Mouse (Mus musculus) intestine, embryonic 16.5 days (tissue): ENCODE measurements around the gene Hpn. TPM values are rescaled to one million over a fixed set of nuclear protein-coding genes. Genes with fewer than 3 reads are reported as not detected.

ENCODE experiments used
- ATAC-seq: fragments of 200-750 bp; cut with Nextera tagmentation; 2 replicates; pipeline ENCODE4 v1.8.0; 2017; ENCODE audit warnings: moderate TSS enrichment, moderate library complexity
- H3K27ac ChIP-seq: fragments of 300-500 bp; sonication (generic); 2 replicates; pipeline ENCODE4 v1.5.1; 2014; ENCODE audit warnings: mild to moderate bottlenecking, low read length
- H3K27me3 ChIP-seq: fragments of 300-500 bp; sonication (generic); replicated peaks from 2 replicates; pipeline ENCODE4 v1.6.1; 2014; ENCODE audit warnings: low read length, control low read depth, mixed read lengths; ENCODE audit not compliant: control insufficient read depth, insufficient read depth
- H3K36me3 ChIP-seq: fragments of 300-500 bp; sonication (generic); 2 replicates; pipeline ENCODE4 v1.6.1; 2014; ENCODE audit warnings: low read length, control low read depth; ENCODE audit not compliant: control insufficient read depth, insufficient read depth
- H3K4me1 ChIP-seq: fragments of 300-500 bp; sonication (generic); 2 replicates; pipeline ENCODE4 v1.6.1; 2014; ENCODE audit warnings: low read length, control low read depth, mixed read lengths; ENCODE audit not compliant: control insufficient read depth, insufficient read depth
- H3K4me2 ChIP-seq: fragments of 300-500 bp; sonication (generic); 2 replicates; pipeline ENCODE4 v1.6.1; 2014; ENCODE audit warnings: low read depth, low read length, control low read depth
- H3K4me3 ChIP-seq: fragments of 300-500 bp; sonication (generic); 2 replicates; pipeline ENCODE4 v1.5.1; 2014; ENCODE audit warnings: mild to moderate bottlenecking, low read length
- H3K9ac ChIP-seq: fragments of 300-500 bp; sonication (generic); 2 replicates; pipeline ENCODE4 v1.6.1; 2014; ENCODE audit warnings: low read depth, low read length
- H3K9me3 ChIP-seq: fragments of 300-500 bp; sonication (generic); 2 replicates; pipeline ENCODE4 v1.6.1; 2016; ENCODE audit warnings: low read length, control low read depth; ENCODE audit not compliant: control insufficient read depth
- WGBS: fragments of 180-500 bp; shearing (Covaris S2); extraction: QIAGEN DNeasy Blood & Tissue Kit; methylation state at CpG from one replicate; pipeline ENCODE4 v1.1.7; 2014; 5-methylcytosine and 5-hydroxymethylcytosine counted together
- polyA plus RNA-seq: library from polyadenylated mRNA; unstranded; fragments of >200 nt; fragmentation: Nextera tagmentation; extraction: Ambion mirVana; gene quantifications from 2 replicates; pipeline ENCODE4 v1.2.1, GENCODE M21; 2015

The Hpn gene
- polyA plus RNA-seq, 1 experiment from 2014 or later = 66.4 TPM

DNA sequence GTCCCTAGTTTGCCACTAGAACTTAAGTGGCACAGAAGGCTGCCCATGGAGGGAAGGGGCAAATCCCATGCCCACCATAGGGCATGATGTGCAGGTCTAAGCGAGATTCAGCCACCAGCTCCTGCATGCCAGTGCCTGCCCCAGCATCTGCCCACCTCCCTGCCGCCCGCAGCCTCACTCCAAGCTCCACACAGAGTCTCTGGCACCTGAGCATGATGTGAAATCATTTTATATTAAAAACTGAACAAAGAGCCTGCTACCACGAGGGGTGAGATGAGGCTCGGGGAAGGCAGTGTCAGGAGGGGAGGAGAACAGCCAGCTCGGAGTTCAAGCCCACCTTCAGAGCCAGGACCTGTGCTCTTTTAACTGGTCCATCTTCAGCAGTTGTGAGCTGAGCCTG lies 44.8 kb downstream of the Hpn start:
- no peak overlapping the region for H3K4me3 ChIP-seq
- ATAC-seq = no peak
- no peaks in the 10 kb centered on the region for H3K27me3 ChIP-seq
- no peaks in the 10 kb centered on the region for H3K9me3 ChIP-seq
- no peak overlapping the region for H3K9ac ChIP-seq
- WGBS = 74% methylated on average over 6 of the region's 6 CpGs
- no peak overlapping the region for H3K27ac ChIP-seq
- no peak overlapping the region for H3K4me2 ChIP-seq
- H3K4me1 ChIP-seq = peaks cover 19% of the 10 kb centered on the region
- no peaks in the 10 kb centered on the region for H3K36me3 ChIP-seq

DNA sequence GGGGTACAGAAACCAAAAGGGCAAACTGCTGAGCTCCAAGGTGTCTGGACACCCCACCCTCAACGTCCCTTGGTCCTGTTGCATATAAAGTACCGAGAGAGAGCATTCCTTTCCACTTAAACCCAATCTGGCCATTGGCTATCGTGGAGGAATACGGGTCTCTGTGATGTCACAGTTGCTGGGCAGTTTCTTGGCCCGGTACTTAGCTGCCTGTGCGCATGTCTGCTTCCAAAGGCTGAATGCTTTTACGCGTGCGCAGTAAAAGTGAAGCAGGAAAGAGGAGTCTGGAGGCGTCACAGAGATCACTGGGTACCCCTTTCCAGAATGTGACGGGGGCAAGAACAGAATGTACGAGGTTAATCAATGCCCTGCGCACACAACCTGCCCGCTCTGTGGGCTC lies 45.6 kb downstream of the Hpn start:
- H3K4me3 ChIP-seq = no peak overlapping the region
- no peaks in the 10 kb centered on the region for H3K27me3 ChIP-seq
- no peak overlapping the region for H3K9ac ChIP-seq
- peaks cover 19% of the 10 kb centered on the region for H3K4me1 ChIP-seq
- no peaks in the 10 kb centered on the region for H3K36me3 ChIP-seq
- no peak overlapping the region for H3K27ac ChIP-seq
- no peaks in the 10 kb centered on the region for H3K9me3 ChIP-seq
- no peak for ATAC-seq
- no peak overlapping the region for H3K4me2 ChIP-seq
- 82% methylated on average over 14 of the region's 14 CpGs for WGBS

GRCm38 (mm10) chr7:31067836-31068235 lies 47.3 kb downstream of the Hpn start:
- peaks cover 14% of the 10 kb centered on the region for H3K4me1 ChIP-seq
- H3K9ac ChIP-seq = no peak overlapping the region
- H3K9me3 ChIP-seq = no peaks in the 10 kb centered on the region
- H3K27me3 ChIP-seq = no peaks in the 10 kb centered on the region
- no peak overlapping the region for H3K4me3 ChIP-seq
- H3K27ac ChIP-seq = no peak overlapping the region
- 36% methylated on average over 5 of the region's 5 CpGs for WGBS
- H3K4me2 ChIP-seq = no peak overlapping the region
- ATAC-seq = no peak
- H3K36me3 ChIP-seq = no peaks in the 10 kb centered on the region

DNA sequence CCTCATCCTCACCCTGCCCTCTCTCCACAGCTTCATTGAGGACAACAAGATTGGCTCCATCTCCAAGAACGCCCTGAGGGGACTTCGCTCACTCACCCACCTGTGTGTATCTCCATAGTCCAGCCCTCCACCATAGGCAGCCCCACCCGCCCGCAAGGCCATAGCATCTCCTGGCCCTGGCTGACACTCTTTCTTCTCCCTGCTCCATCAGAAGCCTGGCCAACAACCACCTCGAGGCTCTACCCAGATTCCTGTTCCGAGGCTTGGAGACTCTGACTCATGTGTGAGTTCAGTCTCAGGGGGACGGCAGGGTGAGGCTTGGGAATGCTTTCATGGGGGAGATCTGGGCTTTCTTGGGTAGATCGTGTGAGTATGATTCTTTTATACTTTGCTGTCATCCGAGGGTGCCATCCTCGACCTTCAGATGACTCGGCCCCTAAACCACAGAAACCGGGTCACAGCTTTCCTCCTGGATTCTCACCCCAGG lies 52.0 kb downstream of the Hpn start:
- Histone ChIP-seq H3K4me1 (0 out of 2 replicates have a peak, but pooled peaks cover 3% of the 10 kb centered on the region), H3K4me3 (no peak overlapping the region), H3K9ac (no peak overlapping the region), H3K4me2 (no peak overlapping the region), H3K36me3 (no peaks in the 10 kb centered on the region), H3K27ac (no peak overlapping the region), H3K27me3 (no peaks in the 10 kb centered on the region), H3K9me3 (no peaks in the 10 kb centered on the region)
- WGBS = 85% methylated on average over 12 of the region's 12 CpGs
- ATAC-seq = no peak

DNA sequence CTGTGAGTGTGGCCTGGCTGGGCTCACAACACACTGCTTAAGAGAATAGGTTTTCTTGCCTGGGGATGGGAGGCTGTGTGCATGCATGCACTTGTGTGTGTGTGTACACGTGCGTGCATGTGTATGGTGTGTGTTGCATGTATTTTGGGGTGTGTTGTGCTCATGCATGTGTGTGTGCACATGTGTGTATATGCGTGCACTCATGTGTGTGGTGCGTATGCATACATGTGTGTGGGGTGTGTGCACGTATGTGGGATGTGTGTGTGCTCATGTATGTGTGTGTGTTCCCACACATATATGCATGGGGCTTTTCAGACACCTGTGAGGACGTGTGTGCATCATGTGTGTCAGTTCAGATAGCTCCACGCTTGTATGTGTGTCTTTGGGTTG lies 54.5 kb downstream of the Hpn start:
- Histone ChIP-seq H3K4me3 (no peak overlapping the region), H3K4me1 (no peaks in the 10 kb centered on the region; the same call in 1 of the 2 replicates), H3K27me3 (no peaks in the 10 kb centered on the region), H3K9me3 (no peaks in the 10 kb centered on the region), H3K36me3 (no peaks in the 10 kb centered on the region), H3K9ac (no peak overlapping the region), H3K27ac (no peak overlapping the region), H3K4me2 (no peak overlapping the region)
- no peak for ATAC-seq
- WGBS = 83% methylated on average over 7 of the region's 7 CpGs

DNA sequence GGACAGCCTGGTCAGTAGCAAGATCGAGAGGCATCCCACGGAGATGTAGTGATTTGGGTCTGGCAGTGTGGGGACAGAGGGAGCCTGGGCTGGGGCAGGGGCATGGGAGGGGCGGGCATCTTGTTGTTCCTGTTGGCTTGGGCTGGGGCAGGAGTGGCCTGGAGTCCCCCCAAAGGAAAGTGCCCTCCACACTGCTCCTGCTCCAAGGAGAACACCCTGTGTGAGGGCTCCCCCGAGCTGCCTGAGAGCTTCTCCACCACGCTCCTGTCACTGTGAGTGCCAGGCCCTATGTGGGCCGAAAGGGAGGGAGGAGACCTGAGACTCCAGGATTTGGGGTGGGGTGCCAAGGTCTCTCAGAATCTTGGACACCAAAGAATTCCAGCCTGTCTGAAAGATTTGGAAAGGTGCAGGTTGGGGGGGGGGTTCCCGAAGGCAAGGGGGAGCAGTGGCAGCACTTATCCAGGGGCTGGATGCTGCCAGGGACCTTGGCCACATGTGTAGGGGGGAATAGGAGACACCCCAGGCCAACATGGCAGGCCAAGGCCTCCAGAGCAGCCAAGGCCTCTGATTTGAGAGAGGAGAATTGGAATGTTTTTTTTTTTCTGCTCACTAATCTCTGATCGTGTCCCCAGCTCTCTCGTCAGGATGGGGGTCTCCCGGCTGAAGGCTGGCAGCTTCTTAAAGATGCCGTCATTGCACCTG lies 55.0 kb downstream of the Hpn start:
- H3K9ac ChIP-seq = 0 out of 2 replicates have a peak overlapping the region, but pooled peaks have one; percentile 14
- H3K4me2 ChIP-seq = no peak overlapping the region
- H3K27ac ChIP-seq = no peak overlapping the region
- no peaks in the 10 kb centered on the region for H3K36me3 ChIP-seq
- no peak for ATAC-seq
- H3K4me3 ChIP-seq = no peak overlapping the region
- H3K27me3 ChIP-seq = no peaks in the 10 kb centered on the region
- peaks cover 5% of the 10 kb centered on the region; the same call in 1 of the 2 replicates for H3K4me1 ChIP-seq
- WGBS = 75% methylated on average over 11 of the region's 11 CpGs
- H3K9me3 ChIP-seq = no peaks in the 10 kb centered on the region

- peak within 1 kb of the TSS; percentile 37; the same call in 1 of the 2 replicates for H3K27ac ChIP-seq
- H3K9me3 ChIP-seq = no peaks in the 10 kb centered on the region
- no peaks in the 10 kb centered on the region for H3K36me3 ChIP-seq
- 0 out of 2 replicates have a peak, but pooled peaks cover under 1% of the 10 kb centered on the region for H3K27me3 ChIP-seq
- peaks cover 13% of the 10 kb centered on the region for H3K4me1 ChIP-seq
- ATAC-seq = peak; percentile 40
- no peak within 1 kb of the TSS for H3K4me3 ChIP-seq
- H3K9ac ChIP-seq = 0 out of 2 replicates have a peak within 1 kb of the TSS, but pooled peaks have one; percentile 14
- H3K4me2 ChIP-seq = no peak within 1 kb of the TSS
- WGBS = 3% methylated on average over 2 of the region's 2 CpGs
These were observed 56.0 kb downstream of the Hpn start, which contains the start of gene Lgi4 for GRCm38 (mm10) chr7:31059108-31059507. Gene Lgi4, plus strand, starts transcription at chr7:31059342.

DNA sequence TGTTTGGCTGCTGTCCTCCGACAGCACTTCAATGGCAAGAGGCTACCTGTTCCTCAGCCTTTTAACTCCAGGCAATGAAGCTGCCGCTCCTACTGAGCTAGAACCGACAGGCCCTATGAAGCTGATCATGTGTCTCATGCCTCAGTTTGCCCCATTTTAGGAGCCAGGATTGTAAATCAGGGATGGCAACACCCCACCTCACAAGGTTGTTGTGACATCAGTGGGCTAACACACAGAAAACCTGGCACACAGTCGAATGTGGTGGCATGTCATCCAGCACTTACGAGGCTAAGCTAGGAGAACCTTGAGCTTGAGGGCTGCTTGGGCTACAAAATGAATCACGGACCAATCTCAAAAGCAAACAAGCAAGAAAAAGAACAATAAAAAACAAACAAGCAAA lies 56.9 kb downstream of the Hpn start:
- ATAC-seq = no peak
- Histone ChIP-seq H3K9ac (no peak overlapping the region), H3K9me3 (no peaks in the 10 kb centered on the region), H3K4me3 (no peak overlapping the region), H3K4me1 (peaks cover 16% of the 10 kb centered on the region), H3K36me3 (no peaks in the 10 kb centered on the region), H3K27me3 (peaks cover 8% of the 10 kb centered on the region), H3K4me2 (no peak overlapping the region), H3K27ac (no peak overlapping the region)
- WGBS = 88% methylated on average over 6 of the region's 6 CpGs

DNA sequence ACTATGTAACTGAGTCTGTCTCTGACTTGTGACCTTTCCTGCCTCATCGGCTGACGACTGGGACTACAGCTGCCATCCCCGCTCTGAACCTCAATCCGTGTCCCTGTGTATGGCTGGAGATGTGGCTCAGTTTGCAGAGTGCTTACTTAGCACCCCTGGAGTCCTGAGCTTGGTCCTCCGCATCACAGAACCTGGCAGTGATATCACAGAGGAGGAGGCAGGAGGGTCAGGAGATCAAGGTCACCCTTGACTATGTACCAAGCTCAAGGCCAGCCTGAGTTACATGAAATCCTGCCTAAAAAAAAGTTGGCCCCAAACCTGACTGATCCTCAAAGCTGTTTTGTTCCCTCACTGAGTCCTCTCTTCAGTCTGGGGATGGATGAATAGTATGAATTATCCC lies 57.4 kb downstream of the Hpn start:
- Histone ChIP-seq H3K27ac (no peak overlapping the region), H3K4me3 (no peak overlapping the region), H3K36me3 (no peaks in the 10 kb centered on the region), H3K4me1 (peaks cover 19% of the 10 kb centered on the region), H3K9ac (no peak overlapping the region), H3K9me3 (no peaks in the 10 kb centered on the region), H3K27me3 (peaks cover 13% of the 10 kb centered on the region), H3K4me2 (no peak overlapping the region)
- 71% methylated on average over 5 of the region's 5 CpGs for WGBS
- no peak for ATAC-seq
